Mouse (Mus musculus): Measurements from ENCODE around the gene Wdr18.

Wdr18 gene

GRCm38 (mm10) chr10:79959847-79960601 is at the start of gene Wdr18:
TSS of gene Wdr18 (plus strand) at chr10:79960152.
- DNase-seq, result peak; percentile 100

DNA sequence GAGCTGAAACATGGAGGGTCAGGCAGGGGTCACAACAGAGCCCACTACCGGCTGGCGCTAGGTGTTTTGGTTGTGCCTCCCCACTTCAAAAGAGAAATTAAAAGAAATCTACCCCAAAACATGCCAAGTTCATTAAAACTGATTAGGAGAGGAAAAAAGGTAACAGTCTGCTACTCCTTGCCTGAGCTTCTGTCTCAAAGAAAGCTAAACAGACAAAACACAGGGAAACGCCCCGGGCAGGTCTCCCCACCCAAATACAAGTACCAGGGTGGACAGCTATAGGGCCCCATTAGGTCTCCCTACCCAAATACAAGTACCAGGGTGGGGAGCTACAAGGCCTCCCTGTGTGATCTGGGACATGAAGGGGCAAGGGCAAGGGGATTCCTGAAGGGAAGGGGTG is 49.4 kb upstream of the Wdr18 start, which contains the start of gene Gm26602:
Gene Gm26602, plus strand, starts transcription at position 301 of the 400 bp plus-strand sequence.
- DNase-seq, result no peak

- peak; percentile 28 for DNase-seq
Observed at GRCm38 (mm10) chr10:79912412-79912811, 47.5 kb upstream of the Wdr18 start.

DNA sequence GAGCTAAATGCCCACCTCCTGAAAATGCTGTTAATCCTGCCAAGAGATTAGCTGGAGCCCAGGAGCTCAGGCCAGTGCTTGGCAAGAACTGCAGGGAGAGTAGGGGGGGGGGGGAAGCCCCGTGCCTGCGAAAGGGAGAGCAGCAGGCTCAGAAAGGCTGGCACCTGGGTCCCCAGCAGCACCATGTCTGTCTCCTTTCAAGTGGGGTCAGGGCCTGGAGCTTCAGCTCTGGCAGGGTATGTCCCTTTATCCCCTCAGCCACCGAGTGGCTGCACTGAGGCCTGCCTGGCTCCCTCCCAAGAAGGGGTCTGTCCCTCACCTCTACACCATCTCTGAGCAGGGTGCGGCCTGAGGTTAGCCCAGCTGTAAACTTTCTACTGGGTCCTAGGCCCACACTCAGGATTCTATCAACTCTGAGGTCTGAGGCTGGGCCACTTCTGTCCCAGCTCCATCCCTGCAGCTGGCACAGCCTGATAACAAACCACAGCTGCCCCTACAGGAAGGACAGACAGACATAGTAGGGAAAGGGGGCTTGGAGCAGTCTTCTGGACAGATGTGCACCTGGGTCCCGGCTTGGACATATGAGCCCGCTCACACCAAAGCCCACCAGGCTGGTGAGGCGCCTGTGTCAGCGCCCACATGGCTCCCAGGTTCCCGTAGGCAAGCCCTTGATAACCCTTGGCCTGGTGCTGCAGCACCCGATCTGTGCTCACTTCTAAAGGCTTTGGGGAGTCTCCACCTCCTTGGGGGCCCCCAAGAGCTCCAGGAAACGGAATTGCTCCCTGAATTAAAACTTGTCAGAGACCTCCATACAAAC is 45.6 kb upstream of the Wdr18 start:
- DNase-seq, result no peak

GRCm38 (mm10) chr10:79914948-79915596 is 44.9 kb upstream of the Wdr18 start:
- DNase-seq, result no peak

- DNase-seq, result no peak
Observed at GRCm38 (mm10) chr10:79916081-79916480, 43.9 kb upstream of the Wdr18 start.

DNA sequence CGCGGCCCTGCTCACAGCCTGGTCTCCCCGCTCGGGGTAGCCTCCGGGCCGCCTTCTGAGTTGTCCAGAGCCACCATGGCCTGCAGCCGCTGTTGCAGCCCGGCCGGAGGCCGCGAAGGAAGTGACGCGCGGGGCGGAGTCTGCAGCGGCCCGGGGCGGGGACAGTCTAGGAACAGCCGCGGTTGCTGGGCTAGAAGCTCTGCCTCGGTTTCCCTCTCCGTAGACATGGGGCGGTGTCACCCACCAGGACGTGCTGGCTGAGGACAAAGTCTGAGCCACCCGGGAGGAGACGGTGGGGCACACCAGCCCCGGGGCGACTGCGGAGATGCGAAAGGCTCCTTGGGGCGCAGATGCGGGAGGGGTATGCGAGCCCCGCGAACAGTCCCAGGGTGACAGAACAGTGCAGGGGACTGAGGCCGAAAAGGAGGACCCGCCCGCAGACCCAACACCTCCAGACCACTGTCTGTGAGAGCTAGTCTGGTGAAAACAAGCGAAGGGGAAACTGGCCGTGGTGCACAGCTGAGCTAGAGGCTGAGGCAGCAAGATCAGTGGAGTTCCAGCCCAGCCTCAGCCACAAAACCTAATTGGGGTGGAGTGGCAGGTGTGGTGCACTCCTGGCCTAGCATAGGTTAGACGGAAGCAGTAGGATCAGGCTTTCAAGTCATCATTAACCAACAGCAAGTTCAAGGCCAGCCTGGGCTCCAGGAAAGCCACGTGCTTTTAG is 43.0 kb upstream of the Wdr18 start, which contains the start of gene Kiss1r:
Gene Kiss1r, plus strand, starts transcription at position 164 of the 724 bp plus-strand sequence.
- DNase-seq, result peak; percentile 82

DNA sequence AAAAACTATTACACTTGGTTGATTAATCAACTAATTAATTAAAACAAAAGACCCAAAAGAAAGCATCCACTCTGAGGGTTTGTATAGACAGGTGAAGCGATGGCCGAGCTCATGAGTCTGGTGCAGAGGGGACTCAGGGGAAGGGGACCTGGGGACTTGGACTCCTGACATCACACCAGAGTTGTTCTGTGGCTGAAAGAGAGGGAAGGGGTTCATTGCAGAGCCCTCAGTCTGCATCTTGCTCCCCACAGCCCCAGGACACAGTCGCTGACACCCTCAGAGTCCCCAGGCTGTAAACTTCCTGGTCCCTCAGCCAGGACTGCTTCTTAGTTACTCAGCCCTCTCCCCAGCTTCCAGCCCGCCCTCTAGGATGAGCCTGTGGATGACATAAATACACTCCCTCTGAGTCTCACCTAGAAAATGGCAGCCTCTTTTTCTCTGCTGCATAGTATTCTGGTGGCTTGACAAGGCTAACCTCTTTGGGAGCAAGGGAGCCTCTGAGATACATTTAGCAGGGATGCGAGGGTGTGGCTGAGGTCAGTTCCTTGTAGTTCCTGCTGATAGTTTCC is 42.3 kb upstream of the Wdr18 start:
- no peak for DNase-seq

GRCm38 (mm10) chr10:79918231-79919078 is 41.5 kb upstream of the Wdr18 start:
- DNase-seq, result peak; percentile 52

- peak; percentile 31 for DNase-seq
Observed at GRCm38 (mm10) chr10:79919251-79919849, 40.6 kb upstream of the Wdr18 start.

- peak; percentile 34 for DNase-seq
Observed at GRCm38 (mm10) chr10:79920056-79920890, 39.7 kb upstream of the Wdr18 start.

GRCm38 (mm10) chr10:79920958-79921535 is 38.9 kb upstream of the Wdr18 start, which contains the start of gene R3hdm4:
TSS of gene R3hdm4 (minus strand) at chr10:79921208.
- peak; percentile 38 for DNase-seq

DNA sequence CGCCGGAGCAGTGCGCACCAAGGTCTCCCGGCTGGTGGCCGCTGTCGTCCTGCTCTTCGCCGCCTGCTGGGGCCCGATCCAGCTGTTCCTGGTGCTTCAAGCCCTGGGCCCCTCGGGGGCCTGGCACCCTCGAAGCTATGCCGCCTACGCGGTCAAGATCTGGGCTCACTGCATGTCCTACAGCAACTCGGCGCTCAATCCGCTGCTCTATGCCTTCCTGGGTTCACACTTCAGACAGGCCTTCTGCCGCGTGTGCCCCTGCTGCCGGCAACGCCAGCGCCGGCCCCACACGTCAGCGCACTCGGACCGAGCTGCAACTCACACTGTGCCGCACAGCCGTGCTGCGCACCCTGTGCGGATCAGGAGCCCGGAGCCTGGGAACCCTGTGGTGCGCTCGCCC is 38.4 kb upstream of the Wdr18 start:
- peak; percentile 37 for DNase-seq

GRCm38 (mm10) chr10:79924998-79925784 is 34.8 kb upstream of the Wdr18 start:
- DNase-seq, result peak; percentile 95

GRCm38 (mm10) chr10:79925785-79926490 is 34.0 kb upstream of the Wdr18 start:
- DNase-seq, result no peak

- peak; percentile 87 for DNase-seq
Observed at GRCm38 (mm10) chr10:79926491-79927323, 33.2 kb upstream of the Wdr18 start, which contains the start of gene Arid3a. TSS of gene Arid3a (plus strand) at chr10:79927043.
